Mouse (Mus musculus) T-helper 2 cell (primary cell): ENCODE data around the gene Susd1.

ENCODE experiments used
- in situ Hi-C: fragments of 300-600 bp; cut with MboI, MseI; formaldehyde crosslinking; loops from one replicate; pipeline ENCODE4 v1.15.1; 2025; ENCODE audit warnings: high pct_unique_total_duplicates

The Susd1 gene

DNA sequence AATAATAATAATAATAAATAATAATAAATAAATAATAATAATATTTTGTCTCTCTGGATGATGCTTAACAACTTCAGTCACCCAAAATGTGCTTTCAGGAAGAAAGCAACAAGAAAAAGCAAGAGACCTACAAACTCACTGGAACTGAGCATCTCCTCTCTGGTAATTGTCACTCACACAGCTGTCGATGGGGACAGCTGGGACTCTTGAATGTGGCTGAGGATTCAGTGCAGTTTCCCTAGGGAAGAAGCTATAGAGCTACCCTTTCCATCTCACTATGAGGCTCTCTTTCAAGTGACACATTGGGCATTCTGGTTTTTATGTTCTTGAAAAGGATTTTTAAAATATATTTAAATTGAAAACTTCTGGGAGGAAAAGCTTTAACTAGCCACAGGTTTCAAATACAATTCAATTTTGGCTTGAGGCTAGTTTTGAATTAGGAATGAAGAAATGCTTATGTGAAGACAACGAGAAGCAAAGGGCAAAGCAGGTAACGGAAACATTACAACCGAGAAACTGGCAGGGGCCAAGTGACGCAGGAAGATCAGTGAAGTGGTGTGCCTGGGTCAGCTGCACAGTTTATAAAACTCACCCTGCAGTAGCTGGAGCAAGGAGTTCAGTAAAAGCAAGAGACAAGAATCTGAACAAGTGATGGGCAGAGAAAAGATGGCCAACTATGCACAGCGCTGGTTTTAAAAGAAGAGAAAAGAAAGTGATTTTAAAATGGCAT lies 112.2 kb downstream of the Susd1 start:
- in situ Hi-C loops: no loop called here

DNA sequence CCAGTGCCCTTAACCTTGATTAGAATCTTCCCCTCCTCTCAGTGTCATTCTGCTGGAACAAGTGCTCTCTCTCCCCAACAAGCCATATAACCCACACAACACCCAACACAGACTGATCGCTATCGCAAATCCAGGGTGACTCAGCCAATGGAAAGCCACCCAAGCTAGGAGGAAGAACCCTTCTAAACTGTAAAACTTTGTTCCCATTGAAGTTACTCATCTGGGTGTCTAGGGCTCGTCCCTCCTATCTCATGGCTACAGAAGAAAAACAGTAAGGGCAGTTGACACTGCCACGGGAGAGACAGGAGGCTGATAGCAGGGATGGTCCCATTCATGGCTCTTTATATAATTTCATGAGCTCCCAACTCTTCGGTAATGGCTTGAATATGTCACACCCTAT lies 114.1 kb downstream of the Susd1 start:
- in situ Hi-C loops: no loop called here

DNA sequence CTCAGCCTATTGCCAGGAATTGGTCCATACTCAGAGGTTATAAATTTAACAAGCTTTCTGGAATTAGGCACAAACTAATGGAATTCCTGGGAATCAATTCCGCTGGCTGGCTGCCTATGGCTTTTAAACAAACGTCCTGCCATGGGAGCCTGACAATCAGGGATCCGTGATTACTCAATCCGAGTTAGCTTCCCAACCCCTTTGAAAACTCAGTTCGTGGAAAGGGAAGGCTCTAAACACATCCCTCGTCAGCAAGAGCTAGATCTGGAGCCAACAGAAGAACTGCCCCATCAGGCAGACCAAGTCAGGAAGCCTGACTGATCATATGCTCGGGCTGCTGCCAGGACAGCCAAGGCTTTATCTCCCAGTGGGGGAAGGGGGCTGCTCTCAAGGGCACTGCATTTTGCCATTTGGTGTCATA lies 115.2 kb downstream of the Susd1 start:
- in situ Hi-C loops: no loop called here

DNA sequence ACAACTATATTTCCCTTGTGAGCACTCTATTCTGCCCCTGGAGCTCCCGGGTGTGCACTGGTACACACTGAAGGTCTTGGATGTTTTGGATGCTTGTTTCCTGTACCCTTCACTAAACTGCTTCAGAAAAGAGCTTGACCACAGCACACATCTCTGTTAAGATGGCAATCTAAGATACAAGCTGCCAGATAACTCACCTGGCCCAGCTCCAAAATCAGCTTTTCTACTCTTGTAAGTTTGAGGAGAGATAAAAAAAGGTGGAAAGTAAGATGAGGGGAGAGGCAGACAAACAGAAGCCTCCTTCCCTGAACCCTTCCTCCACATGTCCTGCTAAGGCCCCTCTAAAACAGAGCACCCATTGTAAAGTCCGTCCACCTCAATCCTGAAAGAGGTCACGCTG lies 115.7 kb downstream of the Susd1 start:
- in situ Hi-C loops: no loop called here

DNA sequence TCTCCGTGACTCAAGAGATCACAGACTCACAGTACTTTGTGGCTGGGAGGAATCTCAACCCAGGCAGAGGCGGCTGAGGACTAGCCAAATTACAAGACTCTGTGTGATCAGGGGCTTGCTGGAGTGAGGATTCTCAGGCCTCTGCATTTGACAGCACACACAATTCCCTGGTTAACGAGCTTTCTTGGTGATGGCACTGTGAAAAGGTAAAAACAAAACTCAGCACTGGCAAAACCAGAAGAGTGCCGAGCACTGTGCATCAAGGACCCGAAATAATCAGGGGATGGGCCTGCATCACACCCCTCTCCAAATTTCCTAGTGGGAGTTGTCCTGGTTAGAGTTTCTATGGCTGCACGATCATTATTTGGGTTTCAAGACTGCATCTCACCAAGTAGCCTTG lies 116.4 kb downstream of the Susd1 start:
- in situ Hi-C loops: no loop called here

DNA sequence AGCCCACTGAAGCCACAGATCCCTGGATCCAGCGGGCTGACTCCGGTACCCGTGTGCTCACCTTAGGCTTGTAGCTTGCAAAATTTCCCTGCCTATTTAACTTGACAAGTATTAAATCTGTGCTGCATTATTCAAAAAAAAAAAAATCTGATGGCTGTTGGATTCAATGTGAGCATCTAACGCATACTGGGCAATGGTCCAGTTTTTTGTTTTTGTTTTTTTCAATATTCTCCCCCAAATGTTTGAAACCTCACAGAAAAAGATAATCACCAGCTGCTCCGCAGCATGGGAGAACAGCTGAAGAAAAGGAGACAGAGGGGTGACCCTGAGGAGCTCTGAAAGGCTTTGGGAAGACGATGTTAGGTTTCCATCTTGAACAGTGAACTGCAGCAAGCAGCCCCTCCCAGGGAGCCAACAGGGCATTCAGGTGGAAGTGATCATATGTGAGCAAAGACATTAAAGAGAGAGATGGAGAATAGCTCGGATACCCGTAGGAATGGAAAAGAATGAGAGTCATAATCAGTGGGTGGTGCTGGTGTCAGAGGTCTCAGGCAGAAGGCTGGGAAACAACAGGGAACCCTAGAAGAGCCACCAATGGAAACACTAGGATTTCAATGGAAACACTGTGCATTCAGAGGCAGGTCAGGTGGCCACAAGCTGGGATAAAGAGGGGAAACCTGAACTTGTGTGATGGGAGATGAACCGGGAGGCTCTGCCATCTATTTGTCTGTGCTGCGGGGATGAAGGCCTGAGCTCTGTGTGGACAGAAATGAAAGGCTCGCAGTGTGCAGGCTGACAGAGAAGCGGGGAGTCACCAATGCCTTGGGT lies 117.0 kb downstream of the Susd1 start:
- in situ Hi-C loops: no loop called here

DNA sequence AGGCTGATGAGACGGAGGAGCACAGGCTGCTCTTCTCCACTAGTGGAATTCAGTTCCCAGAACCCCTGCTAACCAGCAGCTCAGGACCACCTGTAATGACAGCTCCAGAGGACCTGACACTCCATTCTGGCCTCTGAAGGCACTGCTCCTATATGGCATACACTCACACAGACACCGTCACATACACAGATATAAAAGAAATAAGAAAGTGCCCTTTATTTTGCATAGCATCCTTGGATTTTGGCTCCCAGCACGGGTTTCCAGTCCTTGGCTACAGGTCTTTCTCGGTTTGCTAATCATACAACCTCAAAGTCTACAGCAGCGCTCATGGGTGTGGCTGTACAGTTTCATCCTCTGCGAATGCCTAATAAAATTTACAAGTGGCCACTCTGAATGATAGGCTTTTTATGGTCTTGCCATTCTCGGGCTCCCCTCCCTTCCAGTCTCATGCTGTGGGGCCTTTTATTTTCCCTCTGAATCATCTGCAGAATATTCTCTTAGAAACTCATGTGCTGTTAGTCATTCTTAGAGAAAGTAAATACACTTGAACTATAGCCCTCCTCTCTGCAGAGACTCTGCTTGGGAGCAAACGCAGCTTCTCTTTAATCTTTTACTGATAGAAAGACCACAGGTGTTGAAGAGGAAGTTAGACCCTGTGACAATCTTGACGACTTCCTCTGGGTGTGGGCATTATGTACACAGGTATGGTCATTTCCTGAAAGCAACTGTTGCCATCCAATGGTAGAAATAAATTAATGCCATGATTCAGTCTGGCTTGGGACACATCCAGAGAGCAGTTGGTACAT lies 119.1 kb downstream of the Susd1 start:
- in situ Hi-C loops: no loop called here

DNA sequence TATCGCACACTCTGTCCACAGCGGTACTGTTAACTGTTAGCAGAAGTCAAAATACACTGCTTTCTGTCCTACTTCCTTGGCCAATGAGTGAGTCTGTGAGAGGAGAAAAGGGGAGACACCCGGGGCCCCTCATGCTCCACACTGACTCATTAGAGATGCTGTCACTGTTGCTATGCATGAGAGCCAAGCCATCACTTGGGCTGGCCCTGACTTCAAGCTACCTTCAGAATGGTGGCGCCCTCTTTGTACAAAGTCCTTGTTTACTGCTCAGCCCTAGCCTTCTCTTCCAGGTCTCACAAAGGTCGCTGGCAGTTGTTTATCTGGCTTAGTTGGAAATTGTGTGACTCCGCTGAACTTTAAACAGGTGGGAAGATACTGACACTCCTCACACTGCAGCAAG lies 119.8 kb downstream of the Susd1 start:
- in situ Hi-C loops: no loop called here

DNA sequence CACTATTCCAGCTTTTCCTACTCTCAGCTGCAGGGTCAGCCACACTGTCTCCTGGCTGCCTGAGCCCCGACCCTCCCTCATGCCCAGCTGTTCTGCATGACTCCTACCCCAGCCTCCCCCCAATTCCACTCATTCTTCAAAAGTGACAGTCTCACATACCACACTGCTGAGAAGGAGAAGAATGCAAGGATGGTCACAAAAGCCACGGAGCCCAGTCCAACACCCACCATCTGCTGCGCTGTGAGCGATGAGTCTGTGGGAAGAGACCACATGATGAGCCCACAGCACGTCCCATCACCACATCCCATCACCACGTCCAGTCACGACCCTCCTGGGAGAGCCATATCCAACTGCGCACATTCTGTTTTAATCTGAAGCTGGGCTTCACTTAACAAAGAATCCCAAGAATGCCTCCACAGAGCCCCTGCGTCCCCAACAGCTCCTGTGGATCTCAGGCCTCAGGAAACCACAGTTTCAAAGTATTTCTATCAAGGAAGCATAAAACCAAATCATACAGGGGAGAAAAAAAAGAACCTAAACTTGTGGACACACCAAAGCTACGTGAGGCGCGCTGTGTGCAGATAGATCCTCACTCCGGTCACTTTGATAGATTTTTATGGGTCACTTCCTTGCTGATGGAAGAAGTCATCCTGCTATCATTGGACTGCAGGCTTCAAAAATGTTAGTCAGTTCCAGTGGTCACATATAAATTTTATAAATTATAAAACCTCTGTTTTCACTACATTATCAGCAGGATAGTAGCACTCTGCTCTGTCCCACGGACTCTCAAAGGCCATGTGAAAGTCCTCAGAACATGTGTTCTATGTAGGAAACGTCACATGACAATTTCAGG lies 122.7 kb downstream of the Susd1 start:
- in situ Hi-C loops: no loop called here

DNA sequence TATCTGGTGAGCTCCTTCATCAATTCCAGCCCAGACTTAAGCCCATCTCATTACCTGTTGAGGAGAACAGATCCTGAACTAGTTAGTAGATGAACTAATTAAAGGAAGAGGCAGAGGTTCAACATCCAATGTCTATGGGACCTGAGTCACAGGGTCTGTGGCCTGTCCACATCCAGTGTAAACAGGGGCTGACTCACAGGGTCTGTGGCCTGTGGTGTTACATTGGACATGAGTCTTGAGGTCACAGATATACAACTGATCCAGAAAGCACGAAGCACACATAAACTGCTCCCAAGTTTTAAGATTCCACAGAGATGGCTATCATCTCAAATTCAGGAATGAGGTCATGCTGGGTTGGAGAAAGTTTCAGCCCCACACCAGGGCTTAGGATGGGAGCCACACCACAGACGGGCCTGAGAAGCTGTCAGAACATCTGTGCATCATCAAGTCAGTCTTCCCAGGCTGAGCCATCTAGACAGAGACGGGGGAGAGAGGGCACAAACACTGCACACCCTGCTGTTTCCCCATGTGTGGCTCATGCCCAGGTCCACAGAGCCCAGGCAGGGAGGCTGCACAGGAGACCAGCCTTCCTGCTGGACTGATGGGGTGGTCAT lies 123.4 kb downstream of the Susd1 start:
- in situ Hi-C loops: no loop called here

DNA sequence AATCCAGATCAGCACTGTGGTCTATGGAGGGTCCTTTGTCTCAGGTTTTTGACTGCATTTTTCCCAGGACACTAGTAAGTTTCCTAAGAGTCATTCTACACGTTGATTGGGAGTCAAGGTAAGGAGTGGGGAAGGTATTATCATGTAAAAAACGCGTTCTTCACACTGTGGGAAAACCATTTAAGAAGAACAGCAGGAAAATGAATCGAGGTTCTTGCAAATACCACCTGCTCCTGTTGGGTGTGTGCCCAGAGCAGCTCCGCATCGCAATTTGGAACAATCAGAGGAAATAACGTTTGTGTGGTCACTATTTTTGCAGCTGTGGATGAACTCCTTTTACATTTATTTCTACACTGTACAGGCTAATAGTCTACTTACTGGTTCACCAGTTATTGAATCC lies 125.5 kb downstream of the Susd1 start:
- in situ Hi-C loops: no loop called here

DNA sequence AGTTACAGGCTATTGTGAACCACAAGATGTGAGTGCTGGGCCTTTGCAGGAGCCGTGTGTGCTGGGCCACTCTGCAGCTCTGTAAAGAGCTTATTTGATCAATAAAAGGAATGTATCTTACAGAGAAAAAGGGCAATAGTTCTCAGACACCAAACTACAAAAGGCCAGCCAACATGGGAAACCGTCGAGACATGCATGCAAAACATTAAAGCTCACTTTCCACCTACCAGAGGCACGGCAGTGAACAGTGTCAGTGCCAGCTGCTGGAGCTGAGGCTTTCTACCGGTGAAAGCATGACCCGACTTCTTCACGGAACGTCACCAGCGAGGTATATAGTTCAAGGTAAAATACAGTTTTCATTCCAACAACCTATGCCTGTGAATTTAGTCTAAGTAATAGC lies 127.8 kb downstream of the Susd1 start:
- in situ Hi-C loops: no loop called here

DNA sequence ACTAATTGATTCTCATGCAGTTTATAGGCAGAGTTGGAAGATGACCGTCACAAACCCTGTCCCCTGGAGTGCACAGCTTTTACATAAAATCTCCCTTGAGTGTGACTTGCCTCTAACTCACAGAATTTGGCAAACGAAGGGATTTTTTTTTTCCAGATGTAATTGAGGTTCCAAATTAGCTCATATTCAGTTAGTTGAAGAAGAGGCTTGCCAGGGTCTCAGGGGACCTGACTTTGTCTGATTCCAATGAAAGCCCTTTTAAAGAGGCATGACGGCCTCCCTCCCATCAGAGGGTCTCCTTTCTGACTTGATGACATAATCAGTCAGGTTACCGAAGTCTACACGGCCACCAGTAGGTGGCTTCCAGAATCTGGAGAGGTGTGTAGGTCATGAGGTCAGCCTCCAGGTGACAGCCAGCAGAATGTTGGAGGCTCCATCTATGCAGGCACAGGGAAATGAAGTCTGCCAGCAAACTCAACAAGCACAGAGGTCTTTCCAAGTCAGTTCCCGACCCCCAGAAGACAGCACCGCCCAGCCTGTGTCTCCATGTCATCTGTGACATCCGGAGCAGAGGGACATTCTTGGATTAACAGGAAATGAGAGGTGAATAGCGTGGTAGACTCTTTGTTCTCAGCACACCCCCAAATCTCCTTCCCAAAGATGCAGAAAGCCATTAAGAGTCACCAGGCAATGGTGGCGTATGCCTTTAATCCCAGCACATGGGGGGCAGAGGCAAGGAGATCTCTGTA lies 130.4 kb downstream of the Susd1 start:
- in situ Hi-C loops: no loop called here

DNA sequence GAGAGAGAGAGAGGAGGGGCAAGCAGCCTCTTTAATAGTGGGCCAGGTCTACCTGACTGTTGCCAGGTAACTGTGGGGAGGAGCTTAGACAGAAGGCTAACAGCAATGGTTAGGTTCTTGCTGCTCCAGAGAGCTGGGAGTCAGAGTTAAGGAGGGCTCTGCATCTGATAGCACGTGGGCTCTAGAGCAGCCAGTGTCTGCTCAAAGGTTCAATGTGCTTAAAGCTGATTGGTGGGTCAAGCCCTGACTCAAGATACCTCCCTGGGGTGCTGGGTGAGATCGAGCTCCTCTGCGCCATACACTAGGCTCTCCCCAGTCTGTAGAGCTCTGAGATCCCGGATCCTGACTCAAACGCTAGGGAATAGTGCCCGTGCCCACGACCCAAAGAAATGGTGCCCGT lies 136.0 kb downstream of the Susd1 start:
- in situ Hi-C loops: no loop called here

DNA sequence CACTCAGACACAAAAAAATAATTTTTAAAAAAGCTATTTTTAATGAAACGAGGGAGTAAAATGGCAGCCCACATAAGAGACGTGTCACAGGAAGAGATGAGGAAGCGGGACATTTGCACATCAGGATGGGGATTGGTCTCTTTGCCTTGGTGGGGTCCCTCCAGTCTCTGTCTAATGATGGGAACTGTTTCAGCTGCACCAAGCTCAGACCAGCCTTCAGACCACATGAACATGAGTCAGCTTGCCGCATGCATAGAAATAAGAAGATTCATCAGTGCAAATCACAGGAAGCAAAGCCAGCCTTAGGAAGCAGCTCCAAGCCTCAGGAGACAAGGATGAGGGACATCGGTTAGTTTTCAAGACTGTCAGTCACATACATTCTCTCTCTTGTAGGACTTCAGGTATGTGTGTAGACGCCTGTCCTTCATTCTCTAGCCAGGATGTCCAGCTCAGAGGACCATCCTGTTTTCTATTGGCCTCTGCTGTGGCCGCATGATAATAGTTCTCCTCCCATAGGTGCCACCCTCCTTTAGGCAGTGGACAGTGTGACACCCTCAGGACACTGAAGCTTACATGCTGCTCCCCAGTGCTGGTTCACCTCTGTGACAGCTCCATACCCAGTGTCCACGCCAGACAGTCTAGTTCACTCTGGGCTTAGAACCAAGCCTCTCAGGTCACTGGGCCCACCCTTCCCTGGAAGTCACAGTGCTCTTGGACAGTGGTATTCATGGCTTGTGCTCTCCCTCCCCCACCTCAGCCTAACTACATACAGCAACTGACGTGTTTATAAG lies 137.2 kb downstream of the Susd1 start:
- in situ Hi-C loops: no loop called here

DNA sequence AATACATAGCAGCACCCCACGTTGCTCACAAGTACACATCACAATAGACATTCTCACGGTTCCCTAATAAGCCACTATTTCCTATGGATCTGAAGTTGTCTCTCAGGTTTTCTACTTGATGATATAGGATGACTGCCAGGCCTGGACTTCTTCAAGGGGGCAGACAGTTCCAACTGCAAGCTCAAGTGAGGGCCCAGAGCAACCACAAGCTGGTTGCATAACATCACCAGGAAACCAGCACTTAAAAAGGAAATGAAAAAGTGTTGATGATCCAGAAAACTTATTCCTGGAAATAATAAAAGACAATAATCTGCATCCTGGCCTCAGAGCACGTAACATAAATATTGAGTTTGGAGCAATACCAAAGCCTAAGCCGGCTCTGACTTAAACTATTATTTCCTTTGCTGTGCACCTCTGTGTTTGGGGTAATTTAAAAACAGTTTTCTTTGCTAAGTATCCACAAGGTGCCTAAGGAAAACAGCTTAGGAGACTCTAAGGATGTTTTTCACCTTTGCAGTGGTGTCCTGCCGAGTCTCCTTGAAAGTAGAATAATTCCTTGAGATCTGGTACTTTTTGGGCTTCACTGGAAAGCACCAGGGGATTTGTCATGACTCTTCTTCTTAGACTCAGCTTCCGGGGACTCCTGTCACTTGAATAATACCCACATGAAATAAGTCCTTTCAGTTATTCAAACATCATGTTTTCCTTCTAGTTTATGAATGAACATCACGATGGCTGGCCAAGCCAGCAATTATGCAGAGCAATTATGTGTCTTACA lies 139.5 kb downstream of the Susd1 start:
- in situ Hi-C loops: no loop called here

DNA sequence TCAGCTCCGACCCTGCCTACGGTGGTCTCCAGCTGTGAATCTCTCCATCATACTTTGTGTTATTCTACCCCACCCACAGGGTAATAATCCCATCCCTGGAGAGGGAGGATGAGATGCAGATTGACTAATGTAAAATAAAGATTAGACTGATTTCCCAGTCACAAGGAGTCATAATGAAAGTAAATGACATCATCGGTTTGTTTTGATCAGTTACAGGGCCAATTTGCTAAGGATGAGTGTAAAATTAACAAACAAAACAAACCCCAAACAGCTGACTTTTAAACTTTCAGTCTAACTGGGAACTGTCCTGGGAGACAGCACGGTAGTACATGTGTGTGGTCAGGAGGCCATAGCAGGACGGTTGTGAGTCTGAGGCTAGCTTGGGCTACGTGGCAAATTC lies 143.3 kb downstream of the Susd1 start:
- in situ Hi-C loops: no loop called here

DNA sequence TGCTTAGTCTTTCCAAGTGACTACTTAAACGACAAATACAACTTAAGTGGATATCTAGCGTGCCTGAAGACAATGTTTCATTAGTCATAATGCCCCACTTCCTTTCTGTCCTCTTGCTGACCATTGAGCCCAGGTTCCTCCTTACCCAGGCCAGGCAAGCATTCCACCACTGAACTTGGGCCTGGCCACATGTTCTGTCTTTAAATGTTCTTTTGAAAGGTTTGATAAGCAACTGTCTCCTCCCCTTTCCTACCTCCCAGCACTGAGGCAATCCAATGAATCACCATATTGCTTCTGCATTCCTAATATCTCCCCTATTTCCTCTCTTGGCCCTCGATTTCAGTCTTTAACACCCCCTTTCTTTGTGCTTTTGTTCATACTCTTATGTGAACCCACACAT lies 143.8 kb downstream of the Susd1 start:
- in situ Hi-C loops: no loop called here
